7 mouse cellular contexts compared by ENCODE assay signal in the genomic region with DNA sequence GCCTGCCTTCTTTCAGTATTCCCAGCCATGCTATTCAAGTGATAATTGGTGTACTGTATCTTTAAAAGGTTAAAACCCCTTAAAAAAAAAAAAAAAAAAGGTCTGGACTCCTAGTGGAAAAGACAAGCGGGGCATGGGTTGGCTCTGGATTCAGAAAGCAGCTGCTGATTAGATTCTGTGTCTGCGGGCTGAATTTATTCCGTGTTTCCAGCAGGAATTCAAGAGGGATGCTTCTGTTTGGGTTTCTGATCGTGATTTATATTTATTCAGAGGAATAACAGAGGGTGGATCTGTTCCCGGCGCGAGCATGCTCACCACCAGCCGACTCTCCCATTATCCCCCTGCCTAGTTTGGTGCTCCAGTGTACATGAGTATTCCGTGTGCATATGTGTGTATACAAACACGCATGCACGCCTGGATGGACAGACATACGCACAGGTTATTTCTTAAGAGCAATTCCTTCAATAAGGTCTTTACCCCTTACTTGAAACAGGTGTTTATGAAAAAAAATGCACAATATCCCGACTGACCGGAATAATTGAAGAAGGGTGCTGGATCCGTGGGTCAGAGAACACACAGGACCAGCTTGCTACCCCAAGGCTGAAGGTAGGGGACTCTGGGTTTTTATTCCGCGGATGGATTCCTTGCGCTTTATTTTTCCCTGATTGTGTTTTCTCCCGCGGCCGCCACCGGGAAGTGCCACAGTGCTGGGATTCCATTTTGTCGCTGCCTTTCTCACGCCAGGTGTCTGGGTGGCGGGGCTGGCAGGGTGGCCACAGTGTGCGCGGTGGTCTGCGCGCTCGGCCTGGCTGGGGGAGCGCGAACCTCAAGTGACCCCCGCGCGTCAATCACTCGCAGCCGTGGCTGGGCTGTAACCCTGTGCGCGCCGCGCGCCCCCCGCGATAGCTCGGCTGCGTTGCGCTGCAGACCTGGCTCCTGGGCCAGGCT.
A peak's percentile ranks its signal among the peaks of the same experiment; 100 is the strongest.
DNase-seq lines count a peak whose midpoint lies in the region; ATAC-seq and TF ChIP-seq lines count a peak whose summit lies in the region.

No protein-coding gene starts in this region.

- H3K4me1 ChIP-seq in embryonic fibroblast, embryonic 13.5 days (ENCODE audit: control insufficient read depth, insufficient read depth, low read length), result no peaks in the 10 kb centered on the region
- peaks cover 28% of the 10 kb centered on the region for H3K4me1 ChIP-seq in hindbrain, embryonic 14.5 days (replicated peaks; ENCODE audit: control insufficient read depth, insufficient read depth, low read length)
- H3K4me1 ChIP-seq in midbrain, postnatal 0 days (ENCODE audit: insufficient read depth, low read length), result peaks cover 18% of the 10 kb centered on the region

- H3K9me3 ChIP-seq in hindbrain, embryonic 14.5 days (ENCODE audit: control insufficient read depth, low read length), result no peaks in the 10 kb centered on the region
- H3K9me3 ChIP-seq in midbrain, postnatal 0 days (ENCODE audit: low read length), result no peaks in the 10 kb centered on the region

- intact Hi-C loops in left cerebral cortex, postnatal 25 days (cut with DNase I), result loop anchor here (5.0 kb wide), 3 partner anchors 52 to 88 kb away; no protein-coding TSS in a partner anchor

- WGBS in hindbrain, embryonic 14.5 days, result 2% methylated on average over 47 of the region's 47 CpGs
- WGBS in midbrain, postnatal 0 days, result 2% methylated on average over 47 of the region's 47 CpGs

- no peak overlapping the region for H3K27ac ChIP-seq in embryonic fibroblast, embryonic 13.5 days (ENCODE audit: insufficient read depth, low read length)
- H3K27ac ChIP-seq in hindbrain, embryonic 14.5 days, result peak overlapping the region; percentile 90
- H3K27ac ChIP-seq in midbrain, postnatal 0 days (ENCODE audit: low read depth, low read length), result peak overlapping the region; percentile 70

- H3K27me3 ChIP-seq in hindbrain, embryonic 14.5 days (ENCODE audit: control insufficient read depth, insufficient read depth, low read length), result 0 out of 2 replicates have a peak, but pooled peaks cover 4% of the 10 kb centered on the region
- no peaks in the 10 kb centered on the region for H3K27me3 ChIP-seq in midbrain, postnatal 0 days (ENCODE audit: insufficient read depth, low read length)

- H3K4me2 ChIP-seq in hindbrain, embryonic 14.5 days (replicated peaks), result peak overlapping the region; percentile 71
- peak overlapping the region; percentile 62 for H3K4me2 ChIP-seq in midbrain, postnatal 0 days (ENCODE audit: low read depth, low read length, poor library complexity, severe bottlenecking)

- no peak for TF ChIP-seq POLR2A in embryonic fibroblast, embryonic 13.5 days (IDR thresholded peaks at IDR 0.05; ENCODE audit: low read depth, low read length)

- no peak for TF ChIP-seq CTCF in embryonic fibroblast, embryonic 13.5 days (IDR thresholded peaks at IDR 0.05; ENCODE audit: borderline replicate concordance, insufficient read depth, low read length)
- TF ChIP-seq CTCF in midbrain, postnatal 0 days (IDR thresholded peaks at IDR 0.05), result peak; percentile 35

- no peaks in the 10 kb centered on the region for H3K36me3 ChIP-seq in hindbrain, embryonic 14.5 days (replicated peaks; ENCODE audit: control insufficient read depth, insufficient read depth)
- H3K36me3 ChIP-seq in midbrain, postnatal 0 days (ENCODE audit: insufficient read depth, low read length), result no peaks in the 10 kb centered on the region

- peak; percentile 36 for DNase-seq in ES-CJ7 (ENCODE audit: low read depth, low spot score)
- peak; percentile 33 for DNase-seq in adipocyte (ENCODE audit: low spot score)
- DNase-seq in hindbrain, embryonic 14.5 days (ENCODE audit: low spot score), result peak; percentile 69
- peak; percentile 56 to 79 for DNase-seq in left cerebral cortex, postnatal 25 days (ENCODE audit: low spot score in 2 of 2)
- peak; percentile 81 for DNase-seq in midbrain, postnatal 0 days (ENCODE audit: low spot score)
- no peak for DNase-seq in c-Kit-positive CD71-positive TER-119-positive erythroid progenitor cells, embryonic 14.5 days (ENCODE audit: low spot score)

- peak overlapping the region; percentile 39 for H3K4me3 ChIP-seq in embryonic fibroblast, embryonic 13.5 days (ENCODE audit: insufficient read depth, low read length)
- H3K4me3 ChIP-seq in hindbrain, embryonic 14.5 days (replicated peaks; ENCODE audit: low read length), result peak overlapping the region; percentile 58
- peak overlapping the region; percentile 59 for H3K4me3 ChIP-seq in midbrain, postnatal 0 days (ENCODE audit: low read depth, low read length)

- peak; percentile 79 for ATAC-seq in hindbrain, embryonic 14.5 days (ENCODE audit: low FRiP score)
- ATAC-seq in midbrain, postnatal 0 days (ENCODE audit: low FRiP score), result peak; percentile 65

- H3K9ac ChIP-seq in hindbrain, embryonic 14.5 days, result peak overlapping the region; percentile 80
- peak overlapping the region; percentile 60 for H3K9ac ChIP-seq in midbrain, postnatal 0 days (replicated peaks; ENCODE audit: low read length, poor library complexity, severe bottlenecking)
